Mouse (Mus musculus): Measurements from ENCODE around the gene Nacad. TPM values are rescaled to one million over a fixed set of nuclear protein-coding genes. Genes with fewer than 3 reads are reported as not detected.

Nacad gene
- total RNA-seq, 2 experiments from 2014 or later, result 0.20 to 0.42 TPM

- no peak for DNase-seq
- intact Hi-C loops (cut with DNase I), result no loop called here
These were observed 1.3 kb downstream of the Nacad start for GRCm38 (mm10) chr11:6604604-6604936.

- intact Hi-C loops (cut with DNase I), result no loop called here
- DNase-seq, result no peak
These were observed 1.8 kb downstream of the Nacad start for GRCm38 (mm10) chr11:6603887-6604603.

DNA sequence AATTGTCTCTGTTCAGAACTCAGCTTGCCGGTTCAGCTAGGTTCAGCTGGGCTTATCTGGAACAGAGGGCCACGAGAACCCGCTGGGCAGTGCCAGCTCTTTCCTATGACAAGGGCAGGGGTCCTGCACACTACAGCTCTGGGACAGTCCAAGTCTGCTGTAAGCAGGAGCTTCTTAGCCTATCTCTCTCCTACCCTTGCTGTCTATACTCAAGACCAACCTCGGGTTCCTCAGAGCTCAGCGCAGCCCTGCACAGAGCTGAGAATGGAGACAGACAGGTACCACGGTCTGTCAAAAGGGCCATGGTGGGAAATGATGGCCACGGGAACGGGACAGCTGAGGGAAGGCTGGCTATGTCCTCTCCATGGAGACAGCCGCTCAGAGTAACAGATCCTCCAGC is 2.6 kb downstream of the Nacad start:
- intact Hi-C loops (cut with DNase I), result no loop called here
- DNase-seq, result no peak

DNA sequence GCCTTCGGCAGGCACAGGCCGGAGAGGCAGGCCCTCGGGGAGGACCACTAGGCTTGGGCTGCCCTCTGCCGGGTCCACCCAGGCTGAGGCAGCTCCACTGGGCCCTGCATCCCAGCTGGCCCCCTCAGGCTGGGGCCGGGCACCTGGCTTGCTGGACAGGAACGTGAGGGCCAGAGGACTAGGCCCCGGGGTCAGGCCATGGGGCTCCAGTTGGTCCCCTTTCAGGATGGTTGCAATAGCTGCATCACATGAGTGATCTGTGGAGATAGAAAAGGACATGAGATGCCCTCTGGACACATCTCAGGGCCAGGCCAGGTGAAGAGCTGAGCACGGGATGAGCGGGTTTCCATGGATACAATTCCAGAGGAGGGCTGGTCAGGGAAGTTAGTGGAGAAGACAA is 3.2 kb downstream of the Nacad start:
- intact Hi-C loops (cut with DNase I), result no loop called here
- no peak for DNase-seq

DNA sequence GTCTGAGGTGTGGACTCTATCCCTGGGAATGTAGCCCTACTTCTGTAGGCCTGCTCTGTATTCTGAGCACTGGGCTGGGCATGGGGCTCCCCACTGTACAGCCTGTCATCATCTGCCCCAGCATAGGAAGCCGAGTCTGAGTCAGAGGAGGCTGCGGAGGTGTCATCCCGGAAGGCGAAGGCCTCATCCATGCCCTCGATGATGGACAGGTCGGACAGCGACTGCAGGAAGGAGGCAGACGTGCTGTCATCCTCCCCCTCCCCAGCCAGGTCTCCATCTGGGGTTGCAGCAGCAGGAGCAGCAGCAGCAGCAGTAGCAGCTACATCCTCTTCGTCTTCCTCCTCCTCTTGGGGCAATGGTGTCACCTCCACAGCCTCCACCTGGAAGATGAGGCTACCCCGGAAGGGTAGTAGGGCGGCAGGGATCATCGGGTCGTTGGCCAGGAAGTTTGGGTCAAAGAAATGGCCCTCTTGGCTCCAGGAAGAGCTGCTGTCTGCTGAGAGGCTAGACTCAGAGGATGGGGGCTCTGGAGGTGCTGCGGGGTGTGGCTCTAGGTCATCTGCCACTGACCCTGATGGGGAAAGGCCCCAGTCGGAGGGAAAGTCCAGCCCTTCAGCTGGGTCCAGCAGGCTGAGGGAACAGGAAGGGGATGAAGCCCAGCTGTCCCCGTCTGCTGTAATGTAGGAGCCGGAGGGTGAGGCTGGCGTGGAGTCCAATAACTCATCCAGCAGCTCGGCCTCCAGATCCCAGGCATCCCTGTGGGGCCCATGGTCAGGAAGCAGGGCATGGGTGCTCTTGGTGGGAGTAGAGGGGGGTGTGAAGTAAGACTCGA is 4.0 kb downstream of the Nacad start:
- intact Hi-C loops (cut with DNase I), result no loop called here
- DNase-seq, result no peak

DNA sequence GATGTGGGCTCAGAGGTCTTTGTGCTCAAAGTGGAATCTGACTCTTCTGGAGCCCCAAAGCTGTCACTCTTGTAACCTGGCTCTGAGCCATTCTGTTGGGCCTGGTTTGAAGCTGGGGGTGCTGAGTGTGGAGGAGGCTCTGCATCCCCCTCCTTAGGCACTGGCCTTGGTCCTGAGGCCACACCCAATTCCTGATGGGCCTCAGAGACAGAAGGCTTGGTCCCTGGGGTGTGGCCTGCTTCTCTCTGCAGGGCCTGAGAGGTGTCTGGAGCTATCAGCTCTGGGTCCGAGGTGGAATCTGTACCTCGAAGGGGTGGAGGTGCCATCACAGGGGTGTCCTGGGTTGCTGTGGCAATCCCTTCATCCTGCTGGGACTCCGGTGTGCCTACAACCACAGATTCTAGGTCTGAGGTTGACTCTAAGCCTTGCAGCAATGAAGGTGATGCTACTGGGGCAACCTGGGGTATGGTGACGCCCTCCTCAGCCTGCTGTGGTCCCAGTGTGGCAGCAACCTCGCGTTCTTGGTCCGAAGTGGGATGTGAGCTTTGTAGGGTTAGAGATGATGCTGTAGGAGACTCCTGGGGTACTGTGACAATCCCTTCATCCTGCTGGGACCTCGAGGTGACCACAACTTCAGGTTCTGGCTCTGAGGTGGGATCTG is 5.4 kb downstream of the Nacad start:
- intact Hi-C loops (cut with DNase I), result no loop called here
- no peak for DNase-seq

DNA sequence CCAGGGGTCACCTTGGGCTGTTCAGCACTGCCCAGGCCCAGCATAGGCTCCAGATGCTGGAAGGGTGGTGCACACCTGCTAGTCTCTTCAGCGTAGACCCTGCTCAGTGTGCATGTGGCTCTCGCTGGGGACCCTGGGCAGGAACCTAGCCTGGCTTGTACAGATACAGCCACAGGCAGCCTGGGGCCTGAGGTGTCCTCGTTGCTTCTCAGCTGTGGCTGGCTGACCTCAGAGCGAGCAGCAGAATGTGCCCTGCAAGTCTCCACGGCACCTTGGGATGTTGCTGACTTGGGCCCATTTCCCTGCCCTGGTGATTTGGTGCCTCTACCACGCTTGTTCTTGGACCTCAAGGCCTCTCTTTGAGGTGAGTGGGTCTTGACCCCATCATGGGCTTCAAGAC is 6.0 kb downstream of the Nacad start:
- DNase-seq, result no peak
- intact Hi-C loops (cut with DNase I), result no loop called here

- intact Hi-C loops (cut with DNase I), result no loop called here
- DNase-seq, result no peak
These were observed 6.7 kb downstream of the Nacad start for GRCm38 (mm10) chr11:6599011-6599681.

GRCm38 (mm10) chr11:6598191-6598889 is 7.5 kb downstream of the Nacad start:
- intact Hi-C loops (cut with DNase I), result no loop called here
- DNase-seq, result no peak

GRCm38 (mm10) chr11:6597523-6597922 is 8.3 kb downstream of the Nacad start:
- intact Hi-C loops (cut with DNase I), result no loop called here
- DNase-seq, result no peak

- intact Hi-C loops (cut with DNase I), result no loop called here
- no peak for DNase-seq
These were observed 9.2 kb downstream of the Nacad start for GRCm38 (mm10) chr11:6596616-6597015.

DNA sequence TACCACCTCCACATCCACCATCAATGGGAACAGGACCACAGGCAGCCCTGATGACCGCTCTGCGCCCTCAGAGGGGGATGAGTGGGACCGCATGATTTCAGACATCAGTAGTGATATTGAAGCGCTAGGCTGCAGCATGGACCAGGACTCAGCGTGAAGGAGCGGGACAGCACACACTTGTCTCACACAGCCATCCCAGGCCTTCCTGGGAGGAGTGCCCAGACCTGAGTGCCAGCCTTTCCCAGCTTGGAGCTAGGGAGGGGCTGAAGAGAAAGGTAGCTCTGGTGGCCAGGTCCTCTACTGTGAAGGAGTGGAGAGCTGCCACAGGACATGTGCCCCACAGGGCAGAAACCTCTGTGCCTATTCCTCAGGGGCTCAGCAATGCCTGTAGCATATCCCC is 9.6 kb downstream of the Nacad start:
- intact Hi-C loops (cut with DNase I), result no loop called here
- no peak for DNase-seq

DNA sequence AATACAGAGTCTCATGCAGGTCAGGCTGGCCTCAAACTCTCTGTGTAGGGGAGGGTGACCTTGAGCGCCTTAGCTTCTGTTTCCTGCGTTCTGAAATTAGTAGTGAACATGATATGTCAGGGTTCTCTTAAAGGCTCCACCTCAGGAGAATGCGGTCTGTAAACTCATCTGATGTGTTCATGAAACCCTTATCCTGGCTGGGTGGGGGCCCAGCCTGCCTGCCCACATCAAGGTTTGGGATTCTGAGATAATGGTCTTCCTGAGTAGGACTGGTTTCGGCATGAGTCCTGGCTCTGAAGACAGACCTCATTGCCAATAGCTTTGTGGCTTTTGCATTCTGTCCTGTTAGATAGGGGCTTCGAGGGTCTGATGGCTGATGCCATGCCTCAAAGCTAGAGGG is 10.5 kb downstream of the Nacad start:
- no peak for DNase-seq
- intact Hi-C loops (cut with DNase I), result no loop called here

GRCm38 (mm10) chr11:6594845-6595244 is 11.0 kb downstream of the Nacad start:
- no peak for DNase-seq
- intact Hi-C loops (cut with DNase I), result no loop called here

DNA sequence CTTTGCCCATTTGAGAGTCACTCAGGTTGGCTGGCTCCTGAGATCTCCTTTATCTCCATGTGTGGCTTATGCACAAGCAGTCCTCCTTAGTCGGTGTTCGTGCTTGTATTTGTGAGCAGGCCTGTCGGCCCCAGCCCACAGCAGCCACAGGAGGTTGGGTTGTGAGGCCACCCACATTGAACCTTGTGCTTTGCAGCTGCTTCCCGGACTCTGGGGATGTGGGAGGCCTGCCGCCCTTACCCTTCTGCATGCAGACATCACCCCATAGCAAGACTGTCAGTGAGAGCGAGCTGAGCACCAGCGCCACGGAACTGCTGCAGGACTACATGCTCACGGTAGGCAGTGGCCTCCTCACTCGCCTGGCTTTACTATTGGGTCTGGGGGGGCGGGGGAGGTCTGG is 12.4 kb downstream of the Nacad start:
- intact Hi-C loops (cut with DNase I), result no loop called here
- DNase-seq, result no peak

DNA sequence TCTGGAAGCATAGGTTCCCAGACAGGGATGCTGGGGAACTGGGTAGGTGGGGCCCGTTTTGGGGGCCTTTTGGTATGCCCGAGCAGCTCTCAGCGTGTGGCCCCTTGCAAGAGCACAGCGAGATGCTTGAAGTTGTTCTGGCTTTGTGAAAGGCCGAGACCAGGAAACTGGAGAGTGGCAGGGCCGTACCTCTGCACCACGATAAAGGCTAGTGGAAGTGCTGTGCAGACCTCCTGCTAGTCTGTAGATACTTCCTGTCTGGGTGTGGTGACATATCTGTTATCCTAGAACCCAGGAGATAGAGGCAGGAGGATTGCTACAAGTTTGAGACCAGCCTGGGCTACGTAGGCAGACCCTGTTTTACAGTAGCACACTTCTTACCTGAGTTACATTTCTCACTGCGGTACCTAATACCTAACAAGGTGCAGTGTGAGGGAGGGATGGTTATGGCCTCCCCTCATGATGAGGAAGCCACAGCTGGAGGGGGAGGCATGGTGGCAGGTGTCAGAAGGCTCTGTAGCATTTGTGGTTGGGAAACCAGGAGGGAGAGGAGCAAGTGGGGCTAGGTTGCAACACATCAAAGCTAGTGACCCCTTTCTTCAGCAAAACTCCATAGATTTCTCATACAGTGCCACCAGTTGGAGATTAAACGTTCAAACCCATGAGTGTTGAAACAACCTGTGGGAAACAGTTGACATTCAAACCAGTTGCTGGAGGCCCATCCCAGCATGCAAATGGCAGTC is 14.7 kb downstream of the Nacad start:
- no peak for DNase-seq
- intact Hi-C loops (cut with DNase I), result no loop called here

GRCm38 (mm10) chr11:6589838-6590237 is 16.0 kb downstream of the Nacad start:
- intact Hi-C loops (cut with DNase I), result no loop called here
- DNase-seq, result no peak

DNA sequence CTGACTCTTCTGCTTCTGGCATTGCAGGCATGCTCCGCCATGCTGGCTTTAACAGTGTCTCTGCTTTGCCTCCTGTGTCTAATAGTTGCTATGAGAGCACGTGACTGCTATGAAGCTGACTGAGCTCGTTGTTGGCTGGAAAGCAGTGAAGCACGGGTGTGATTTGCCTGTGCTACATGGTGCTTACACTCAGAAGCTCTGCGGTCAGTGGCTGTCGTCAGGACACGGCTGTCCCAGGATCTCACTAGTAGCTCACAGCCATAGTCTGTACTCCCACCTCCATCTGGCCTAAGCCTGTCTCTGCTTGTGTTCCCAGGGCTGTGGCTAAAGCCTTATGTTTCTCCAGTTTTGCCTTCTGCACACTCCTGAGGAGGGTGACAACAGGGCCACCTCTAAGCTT is 17.6 kb downstream of the Nacad start:
- intact Hi-C loops (cut with DNase I), result no loop called here
- DNase-seq, result no peak

- DNase-seq, result no peak
- intact Hi-C loops (cut with DNase I), result no loop called here
These were observed 18.5 kb downstream of the Nacad start for GRCm38 (mm10) chr11:6587249-6587940.
